Mouse (Mus musculus): Measurements from ENCODE around the gene Kcnk13.

- TF ChIP-seq POLR2A (IDR thresholded peaks at IDR 0.05; ENCODE audit: low read depth, low read length) (no peak), CTCF (IDR thresholded peaks at IDR 0.05; ENCODE audit: extremely low read depth, insufficient read length, insufficient replicate concordance, low read depth, low read length) (no peak)
Measured at GRCm38 (mm10) chr12:100002914-100003587, 38.8 kb downstream of the Kcnk13 start.

Measured in small intestine, adult 2 months (tissue).